Mouse (Mus musculus) midbrain, embryonic 11.5 days (tissue): ENCODE results near the gene H1f0. TPM values are rescaled to one million over a fixed set of nuclear protein-coding genes. Genes with fewer than 3 reads are reported as not detected.
"Not testable (repeated sequence)": the region's sequence is repeated elsewhere in the genome, so short reads cannot be mapped to it uniquely, and the experiment has no call there.

ENCODE experiments used
- ATAC-seq: fragments of 200-750 bp; cut with Nextera tagmentation; 2 replicates; pipeline ENCODE4 v1.8.0; 2017; ENCODE audit warnings: moderate TSS enrichment, moderate library complexity; ENCODE audit not compliant: low FRiP score
- DNase-seq: peaks from one replicate; pipeline ENCODE4 v3.0.0; 2015; ENCODE audit warnings: low spot score; ENCODE audit errors: missing footprints
- H3K27ac ChIP-seq: fragments of 300-500 bp; sonication (generic); 2 replicates; pipeline ENCODE4 v1.5.1; 2014; ENCODE audit warnings: low read depth, low read length
- H3K27me3 ChIP-seq: fragments of 300-500 bp; sonication (generic); 2 replicates; pipeline ENCODE4 v1.6.1; 2014; ENCODE audit warnings: mild to moderate bottlenecking, low read length, moderate library complexity, mixed read lengths; ENCODE audit not compliant: control insufficient read depth, insufficient read depth
- H3K36me3 ChIP-seq: fragments of 300-500 bp; sonication (generic); 2 replicates; pipeline ENCODE4 v1.6.1; 2014; ENCODE audit warnings: mild to moderate bottlenecking, low read length, moderate library complexity, mixed read lengths; ENCODE audit not compliant: control insufficient read depth, insufficient read depth
- H3K4me1 ChIP-seq: fragments of 300-500 bp; sonication (generic); 2 replicates; pipeline ENCODE4 v1.6.1; 2014; ENCODE audit warnings: low read length; ENCODE audit not compliant: control insufficient read depth, insufficient read depth
- H3K4me2 ChIP-seq: fragments of 300-500 bp; sonication (generic); 2 replicates; pipeline ENCODE4 v1.6.1; 2014; ENCODE audit warnings: mild to moderate bottlenecking, moderate library complexity
- H3K4me3 ChIP-seq: fragments of 300-500 bp; sonication (generic); 2 replicates; pipeline ENCODE4 v1.5.1; 2014; ENCODE audit warnings: low read depth, low read length
- H3K9ac ChIP-seq: fragments of 300-500 bp; sonication (generic); 2 replicates; pipeline ENCODE4 v1.6.1; 2014; ENCODE audit warnings: low read length
- H3K9me3 ChIP-seq: fragments of 300-500 bp; sonication (generic); 2 replicates; pipeline ENCODE4 v1.6.1; 2016; ENCODE audit warnings: low read length; ENCODE audit not compliant: control insufficient read depth
- WGBS: fragments of 180-500 bp; shearing (Covaris S2); extraction: QIAGEN DNeasy Blood & Tissue Kit; methylation state at CpG from one replicate; pipeline ENCODE4 v1.1.7; 2014; 5-methylcytosine and 5-hydroxymethylcytosine counted together
- polyA plus RNA-seq: library from polyadenylated mRNA; unstranded; fragments of >200 nt; fragmentation: Nextera tagmentation; extraction: Ambion mirVana; gene quantifications from 2 replicates; pipeline ENCODE4 v1.2.1, GENCODE M21; 2014

The H1f0 gene
- polyA plus RNA-seq, 1 experiment from 2014 or later = 376 TPM

- Histone ChIP-seq H3K4me1 (no peaks in the 10 kb centered on the region), H3K27ac (no peak overlapping the region), H3K4me3 (no peak overlapping the region), H3K4me2 (no peak overlapping the region), H3K36me3 (peaks cover 14% of the 10 kb centered on the region), H3K9ac (no peak overlapping the region), H3K9me3 (no peaks in the 10 kb centered on the region), H3K27me3 (no peaks in the 10 kb centered on the region)
- DNase-seq = no peak
- ATAC-seq = no peak
- 84% methylated on average over 7 of the region's 7 CpGs for WGBS
These were observed 27.9 kb upstream of the H1f0 start for GRCm38 (mm10) chr15:79000357-79000791.

GRCm38 (mm10) chr15:79001559-79001958 lies 26.7 kb upstream of the H1f0 start:
- Histone ChIP-seq H3K9me3 (no peaks in the 10 kb centered on the region), H3K9ac (no peak overlapping the region), H3K27me3 (no peaks in the 10 kb centered on the region), H3K36me3 (peaks cover 17% of the 10 kb centered on the region), H3K4me3 (no peak overlapping the region), H3K4me2 (no peak overlapping the region), H3K4me1 (no peaks in the 10 kb centered on the region), H3K27ac (no peak overlapping the region)
- DNase-seq = no peak
- no peak for ATAC-seq
- WGBS = 87% methylated on average over 5 of the region's 5 CpGs

- Histone ChIP-seq H3K4me1 (no peaks in the 10 kb centered on the region), H3K9me3 (no peaks in the 10 kb centered on the region), H3K4me2 (no peak overlapping the region), H3K27me3 (no peaks in the 10 kb centered on the region), H3K36me3 (peaks cover 17% of the 10 kb centered on the region), H3K9ac (no peak overlapping the region), H3K27ac (no peak overlapping the region), H3K4me3 (no peak overlapping the region)
- ATAC-seq = no peak
- no peak for DNase-seq
- WGBS = 55% methylated on average over 19 of the region's 19 CpGs
These were observed 26.2 kb upstream of the H1f0 start for GRCm38 (mm10) chr15:79002036-79002435.

- no peaks in the 10 kb centered on the region for H3K4me1 ChIP-seq
- DNase-seq (no peak), ATAC-seq (no peak)
- peaks cover 17% of the 10 kb centered on the region for H3K36me3 ChIP-seq
- H3K4me2 ChIP-seq = no peak overlapping the region
- H3K9ac ChIP-seq = no peak overlapping the region
- H3K9me3 ChIP-seq = no peaks in the 10 kb centered on the region
- WGBS = 90% methylated on average over 3 of the region's 3 CpGs
- no peak overlapping the region for H3K27ac ChIP-seq
- no peak overlapping the region for H3K4me3 ChIP-seq
- no peaks in the 10 kb centered on the region for H3K27me3 ChIP-seq
These were observed 25.2 kb upstream of the H1f0 start for GRCm38 (mm10) chr15:79003079-79003478.

GRCm38 (mm10) chr15:79005581-79005980 lies 22.7 kb upstream of the H1f0 start:
- Histone ChIP-seq H3K36me3 (peaks cover 17% of the 10 kb centered on the region), H3K27ac (no peak overlapping the region), H3K4me2 (no peak overlapping the region), H3K27me3 (no peaks in the 10 kb centered on the region), H3K9ac (no peak overlapping the region), H3K4me1 (no peaks in the 10 kb centered on the region), H3K4me3 (no peak overlapping the region), H3K9me3 (no peaks in the 10 kb centered on the region)
- no peak for DNase-seq
- ATAC-seq = no peak
- 91% methylated on average over 9 of the region's 9 CpGs for WGBS

GRCm38 (mm10) chr15:79006638-79007037 lies 21.6 kb upstream of the H1f0 start:
- no peaks in the 10 kb centered on the region for H3K27me3 ChIP-seq
- H3K9ac ChIP-seq = no peak overlapping the region
- 80% methylated on average over 3 of the region's 3 CpGs for WGBS
- peak; percentile 87 for DNase-seq
- H3K36me3 ChIP-seq = peaks cover 17% of the 10 kb centered on the region
- H3K4me1 ChIP-seq = peaks cover 2% of the 10 kb centered on the region; the same call in 1 of the 2 replicates
- no peaks in the 10 kb centered on the region for H3K9me3 ChIP-seq
- no peak overlapping the region for H3K4me2 ChIP-seq
- H3K27ac ChIP-seq = no peak overlapping the region
- ATAC-seq = no peak
- no peak overlapping the region for H3K4me3 ChIP-seq

- Histone ChIP-seq H3K9me3 (no peaks in the 10 kb centered on the region), H3K9ac (no peak overlapping the region), H3K36me3 (peaks cover 17% of the 10 kb centered on the region), H3K4me3 (no peak overlapping the region), H3K27me3 (no peaks in the 10 kb centered on the region), H3K27ac (no peak overlapping the region), H3K4me1 (peaks cover 2% of the 10 kb centered on the region; the same call in 1 of the 2 replicates), H3K4me2 (no peak overlapping the region)
- no peak for DNase-seq
- no peak for ATAC-seq
- 92% methylated on average over 5 of the region's 5 CpGs for WGBS
These were observed 21.2 kb upstream of the H1f0 start for GRCm38 (mm10) chr15:79007059-79007458.

GRCm38 (mm10) chr15:79007836-79008235 lies 20.4 kb upstream of the H1f0 start:
- not testable (repeated sequence) for H3K9ac ChIP-seq, H3K4me2 ChIP-seq, H3K4me3 ChIP-seq, H3K4me1 ChIP-seq, H3K27ac ChIP-seq, DNase-seq, ATAC-seq, H3K9me3 ChIP-seq, H3K27me3 ChIP-seq
- peaks cover 17% of the 10 kb centered on the region for H3K36me3 ChIP-seq
- WGBS = 88% methylated on average over 6 of the region's 6 CpGs

GRCm38 (mm10) chr15:79009734-79010133 lies 18.5 kb upstream of the H1f0 start:
- H3K27ac ChIP-seq = no peak overlapping the region
- DNase-seq (no peak), ATAC-seq (no peak)
- H3K36me3 ChIP-seq = peaks cover 5% of the 10 kb centered on the region; the same call in 1 of the 2 replicates
- H3K4me3 ChIP-seq = no peak overlapping the region
- H3K4me2 ChIP-seq = no peak overlapping the region
- H3K4me1 ChIP-seq = peaks cover 2% of the 10 kb centered on the region; the same call in 1 of the 2 replicates
- no peak overlapping the region for H3K9ac ChIP-seq
- H3K27me3 ChIP-seq = no peaks in the 10 kb centered on the region
- no peaks in the 10 kb centered on the region for H3K9me3 ChIP-seq
- WGBS = 70% methylated on average over 5 of the region's 5 CpGs
